Mouse (Mus musculus) kidney, adult 11 months (tissue): ENCODE data around the gene Olfr1331.
"Not testable (repeated sequence)": the region's sequence is repeated elsewhere in the genome, so short reads cannot be mapped to it uniquely, and the experiment has no call there.

Experiments
- DNase-seq: peaks from one replicate; pipeline ENCODE4 v3.0.0; 2022

Olfr1331 gene

DNA sequence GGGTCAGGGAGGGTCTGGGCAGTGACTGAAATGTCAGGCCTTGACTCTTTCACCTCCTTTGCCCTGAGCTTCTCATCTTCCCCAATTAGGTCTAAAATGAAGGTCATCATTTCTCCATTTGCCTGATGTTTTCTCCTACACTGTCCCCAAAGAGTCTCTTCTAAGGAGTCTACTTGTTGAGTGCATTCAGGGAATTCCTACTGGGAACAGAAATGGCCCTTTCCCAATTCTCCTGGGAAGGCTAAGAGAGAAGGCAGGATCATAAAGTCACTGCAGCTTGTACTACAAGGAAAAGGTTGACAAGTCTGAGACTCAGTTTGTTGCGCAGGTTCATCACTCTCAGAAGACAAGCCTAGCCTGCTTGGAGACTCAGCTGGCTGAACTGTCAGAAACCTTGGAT, at the start of gene Olfr1331:
Olfr1331 (plus strand) TSS at position 301 of the 400 bp plus-strand sequence.
- DNase-seq: no peak

DNA sequence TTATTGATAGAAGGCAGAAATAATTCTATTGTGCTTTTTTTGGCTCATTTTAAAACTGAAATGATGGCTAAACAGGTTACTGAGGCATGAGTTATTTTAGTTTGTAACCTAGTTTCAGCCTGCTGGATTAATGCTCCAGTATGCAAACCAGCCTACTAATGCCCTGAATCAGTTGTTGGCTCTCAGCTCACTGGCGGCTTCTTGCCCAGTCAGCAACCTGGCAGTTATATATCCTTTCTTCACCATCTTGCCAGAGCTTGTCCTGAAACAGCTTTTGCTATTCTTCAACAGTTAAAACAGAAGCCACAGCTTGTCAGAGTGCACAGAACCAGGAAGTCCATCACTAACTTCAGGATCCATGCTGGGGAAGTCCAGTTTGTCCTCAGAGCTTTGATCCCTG, 45.5 kb upstream of the Olfr1331 start:
- DNase-seq: no peak

DNA sequence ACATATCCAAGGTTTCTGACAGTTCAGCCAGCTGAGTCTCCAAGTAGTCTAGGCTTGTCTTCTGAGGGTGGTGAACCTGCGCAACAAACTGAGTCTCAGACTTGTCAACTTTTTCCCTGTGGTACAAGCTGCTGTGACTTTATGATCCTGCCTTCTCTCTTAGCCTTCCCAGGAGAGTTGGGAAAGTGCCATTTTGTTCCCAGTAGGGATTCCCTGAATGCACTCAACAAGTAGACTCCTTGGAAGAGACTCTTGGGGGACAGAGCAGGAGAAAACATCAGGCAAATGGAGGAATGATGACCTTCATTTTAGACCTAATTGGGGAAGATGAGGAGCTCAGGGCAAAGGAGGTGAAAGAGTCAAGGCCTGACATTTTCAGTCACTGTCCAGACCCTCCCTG, 28.3 kb upstream of the Olfr1331 start, which contains the start of gene Olfr1333:
Olfr1333 (minus strand) TSS at position 101 of the 400 bp plus-strand sequence.
- DNase-seq: no peak

GRCm38 (mm10) chr4:118861791-118862190, 2.7 kb upstream of the Olfr1331 start:
- DNase-seq: no peak

- DNase-seq: no peak
These were observed 1.7 kb upstream of the Olfr1331 start for GRCm38 (mm10) chr4:118862704-118863103.

DNA sequence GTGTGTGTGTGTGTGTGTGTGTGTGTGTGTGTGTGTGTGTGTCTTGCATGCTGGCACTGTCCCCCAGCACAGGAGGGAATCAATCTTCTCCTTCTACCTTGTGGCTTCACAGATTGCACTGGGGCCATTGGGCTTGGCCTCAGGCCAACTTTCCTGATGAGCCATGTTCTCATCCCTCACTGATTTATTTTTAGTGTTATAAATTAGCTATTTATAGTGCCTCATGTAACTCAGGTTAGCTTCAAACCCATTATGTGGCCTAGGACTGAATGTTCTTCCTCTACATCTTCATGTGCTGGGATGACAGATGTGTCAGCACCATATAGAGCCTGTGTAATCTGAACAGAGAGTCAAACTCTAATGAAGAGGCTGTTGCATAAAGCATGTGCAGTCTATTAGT, 3.1 kb downstream of the Olfr1331 start:
- no peak for DNase-seq

- no peak for DNase-seq
These were observed 23.8 kb downstream of the Olfr1331 start, which contains the start of gene Olfr1330 for GRCm38 (mm10) chr4:118888297-118888696. TSS of gene Olfr1330 (plus strand) at chr4:118888597.

DNA sequence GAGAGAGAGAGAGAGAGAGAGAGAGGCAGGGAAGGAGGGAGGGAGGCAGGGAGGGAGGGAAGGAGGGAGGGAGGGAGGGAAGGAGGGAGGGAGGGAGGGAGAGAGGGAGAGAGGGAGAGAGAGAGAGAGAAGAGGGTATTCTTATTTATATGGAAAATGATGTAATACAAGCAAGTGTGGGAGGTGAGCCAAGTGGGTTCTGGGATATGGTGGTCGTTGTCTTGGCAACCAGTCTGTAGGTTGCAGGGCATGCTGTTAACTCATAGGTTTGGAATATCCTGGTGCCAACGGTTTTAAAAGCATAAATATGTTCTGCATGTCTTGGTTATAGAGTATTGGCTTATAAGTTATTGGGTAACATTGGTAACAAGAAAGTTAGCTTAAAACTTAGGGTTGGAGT, 37.5 kb downstream of the Olfr1331 start:
- DNase-seq: no peak

DNA sequence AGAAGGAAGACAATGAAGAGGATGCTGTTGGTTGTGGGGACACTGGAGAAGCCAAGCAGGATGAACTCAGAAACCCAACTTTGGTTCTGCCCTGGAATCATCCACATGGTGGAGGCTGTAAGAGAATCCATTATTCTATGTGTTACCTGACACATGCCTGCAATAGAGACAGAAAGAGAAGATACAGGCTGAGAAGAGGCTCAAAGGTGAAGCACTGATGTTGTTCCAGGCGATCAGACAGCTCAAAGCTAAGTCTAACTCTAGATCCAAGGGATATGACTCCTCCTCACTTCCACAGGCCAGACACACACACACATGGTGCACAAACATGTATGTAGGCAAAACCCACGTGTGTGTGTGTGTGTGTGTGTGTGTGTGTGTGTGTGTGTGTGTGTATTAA, 52.9 kb downstream of the Olfr1331 start, which contains the start of gene Olfr1329:
Olfr1329 (minus strand) TSS at position 101 of the 400 bp plus-strand sequence.
- not testable (repeated sequence) for DNase-seq
